Mouse (Mus musculus) spleen, postnatal 4 days (tissue): ENCODE data around the gene Preb.
A peak's percentile ranks its signal among the peaks of the same experiment; 100 is the strongest.

Experiments
- DNase-seq, 2 experiments: peaks; one replicate each; pipeline ENCODE4 v3.0.0; 2022; ENCODE audit warnings: low spot score in 2 of 2

Gene Preb

GRCm38 (mm10) chr5:30959966-30960501 is at the start of gene Preb:
Gene Preb, minus strand, starts transcription at chr5:30960361.
- peak; percentile 97 to 99 for DNase-seq

- peak; percentile 83 to 97 for DNase-seq
These were observed 44.0 kb upstream of the Preb start for GRCm38 (mm10) chr5:31004184-31004583.

GRCm38 (mm10) chr5:31001560-31001959 is 41.4 kb upstream of the Preb start:
- DNase-seq: peak in 1 of 2 experiments; percentile 14

- DNase-seq: no peak
These were observed 40.8 kb upstream of the Preb start for GRCm38 (mm10) chr5:31000993-31001392.

GRCm38 (mm10) chr5:31000122-31000521 is 40.0 kb upstream of the Preb start:
- DNase-seq: no peak

- no peak for DNase-seq
These were observed 39.2 kb upstream of the Preb start for GRCm38 (mm10) chr5:30999324-30999723.

GRCm38 (mm10) chr5:30998306-30998705 is 38.1 kb upstream of the Preb start:
- peak; percentile 33 to 72 for DNase-seq

- no peak for DNase-seq
These were observed 34.9 kb upstream of the Preb start for GRCm38 (mm10) chr5:30994910-30995635.

- no peak for DNase-seq
These were observed 33.9 kb upstream of the Preb start for GRCm38 (mm10) chr5:30994074-30994473.

- no peak for DNase-seq
These were observed 33.0 kb upstream of the Preb start for GRCm38 (mm10) chr5:30992980-30993676.

- no peak for DNase-seq
These were observed 22.2 kb upstream of the Preb start for GRCm38 (mm10) chr5:30982357-30982756.

- no peak for DNase-seq
These were observed 14.9 kb upstream of the Preb start for GRCm38 (mm10) chr5:30974870-30975656.

GRCm38 (mm10) chr5:30969440-30969839 is 9.3 kb upstream of the Preb start:
- no peak for DNase-seq

GRCm38 (mm10) chr5:30968416-30968815 is 8.3 kb upstream of the Preb start, which contains the start of gene Tcf23:
Gene Tcf23, plus strand, starts transcription at chr5:30968662.
- DNase-seq: no peak

- no peak for DNase-seq
These were observed 6.0 kb upstream of the Preb start for GRCm38 (mm10) chr5:30966189-30966588.

- DNase-seq: no peak
These were observed 3.8 kb upstream of the Preb start for GRCm38 (mm10) chr5:30963916-30964315.

GRCm38 (mm10) chr5:30961545-30962505 is 1.7 kb upstream of the Preb start:
- no peak for DNase-seq

GRCm38 (mm10) chr5:30960814-30961213 is 653 bp upstream of the Preb start:
- no peak for DNase-seq

GRCm38 (mm10) chr5:30959198-30959854 is 835 bp downstream of the Preb start:
- DNase-seq: no peak

- DNase-seq: no peak
These were observed 2.3 kb downstream of the Preb start for GRCm38 (mm10) chr5:30957891-30958290.
